Mouse (Mus musculus): ENCODE results near the gene Sirt4.
"Not testable (repeated sequence)": the region's sequence is repeated elsewhere in the genome, so short reads cannot be mapped to it uniquely, and the experiment has no call there.

Sirt4 gene

DNA sequence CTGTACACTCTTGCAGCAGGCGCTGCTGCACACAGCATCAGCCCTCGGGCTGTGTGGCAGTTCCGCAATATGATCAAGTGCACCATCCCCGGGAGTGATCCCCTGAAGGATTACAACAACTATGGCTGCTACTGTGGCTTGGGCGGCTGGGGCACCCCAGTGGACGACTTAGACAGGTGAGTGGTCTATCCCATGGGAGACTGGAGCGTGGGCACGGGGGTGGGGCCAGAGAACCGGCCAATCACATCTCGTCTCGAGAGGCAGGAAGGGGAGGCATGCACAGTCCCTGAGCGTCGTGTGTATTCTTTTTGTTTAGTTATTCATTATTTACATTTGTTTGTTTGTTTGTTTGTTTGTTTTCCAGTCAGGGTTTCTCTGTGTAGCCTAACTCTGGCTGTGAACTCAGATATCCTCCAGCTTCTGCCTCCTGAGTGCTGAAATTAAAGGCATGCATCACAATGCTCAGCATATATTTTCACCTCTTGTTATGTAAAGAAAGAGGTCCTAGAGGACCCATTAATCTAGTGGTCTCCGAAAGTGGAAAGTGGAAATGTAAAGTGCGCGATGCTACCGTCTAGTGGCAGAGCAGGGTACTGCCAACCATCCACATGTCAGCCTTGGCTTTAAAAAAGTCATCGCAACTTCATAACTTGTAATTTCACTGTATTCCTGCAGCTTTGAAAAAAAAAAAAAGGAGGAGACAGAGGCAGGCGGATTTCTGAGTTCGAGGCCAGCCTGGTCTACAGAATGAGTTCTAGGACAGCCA lies 13.6 kb downstream of the Sirt4 start:
- no peak for DNase-seq (ENCODE audit: low read depth, low spot score)

- DNase-seq (ENCODE audit: low read depth, low spot score) = no peak
Observed at GRCm38 (mm10) chr5:115469791-115470190, 14.7 kb downstream of the Sirt4 start.

DNA sequence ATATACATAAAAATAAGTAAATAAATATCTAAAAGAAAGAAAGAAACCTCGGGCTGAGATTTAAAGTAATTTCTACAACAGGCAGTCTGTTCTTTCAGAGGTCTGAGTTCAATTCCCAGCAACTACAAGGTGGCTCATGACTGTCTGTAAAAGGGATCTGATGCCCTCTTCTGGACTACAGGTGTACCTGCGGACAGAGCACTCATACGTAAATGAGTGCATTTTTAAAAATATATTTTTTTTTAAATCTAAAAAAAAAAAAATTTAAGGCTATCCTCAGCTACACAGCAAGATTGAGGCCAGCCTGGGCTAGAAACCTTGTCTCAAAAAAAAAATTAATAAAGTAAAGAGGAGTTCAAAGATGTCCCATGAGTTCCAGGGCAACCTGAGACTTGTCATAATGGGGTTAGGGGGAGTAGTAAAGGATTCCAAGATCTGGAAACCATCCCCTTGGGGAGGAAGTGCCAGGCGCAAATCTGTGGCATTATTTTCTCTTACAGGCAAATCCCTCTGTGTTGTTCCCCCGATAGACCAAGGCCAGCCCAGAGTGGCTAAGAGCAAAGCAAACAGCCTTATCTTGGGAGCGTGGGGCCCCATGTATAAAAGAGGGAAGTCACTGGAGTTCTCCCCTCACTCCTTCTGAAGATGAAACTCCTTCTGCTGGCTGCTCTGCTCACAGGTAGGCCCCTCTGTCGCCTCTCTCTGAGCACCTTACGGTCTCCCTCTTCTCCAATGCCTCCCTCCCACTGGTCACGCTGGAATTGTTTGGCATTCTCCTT lies 18.7 kb downstream of the Sirt4 start, which contains the start of gene Pla2g1b:
Pla2g1b (plus strand) TSS at position 621 of the 779 bp plus-strand sequence.
- no peak for DNase-seq (ENCODE audit: low read depth, low spot score)

- no peak for DNase-seq (ENCODE audit: low read depth, low spot score)
Observed at GRCm38 (mm10) chr5:115464408-115465115, 20.0 kb downstream of the Sirt4 start.

- DNase-seq (ENCODE audit: low read depth, low spot score) = no peak
Observed at GRCm38 (mm10) chr5:115458918-115459317, 25.6 kb downstream of the Sirt4 start.

DNA sequence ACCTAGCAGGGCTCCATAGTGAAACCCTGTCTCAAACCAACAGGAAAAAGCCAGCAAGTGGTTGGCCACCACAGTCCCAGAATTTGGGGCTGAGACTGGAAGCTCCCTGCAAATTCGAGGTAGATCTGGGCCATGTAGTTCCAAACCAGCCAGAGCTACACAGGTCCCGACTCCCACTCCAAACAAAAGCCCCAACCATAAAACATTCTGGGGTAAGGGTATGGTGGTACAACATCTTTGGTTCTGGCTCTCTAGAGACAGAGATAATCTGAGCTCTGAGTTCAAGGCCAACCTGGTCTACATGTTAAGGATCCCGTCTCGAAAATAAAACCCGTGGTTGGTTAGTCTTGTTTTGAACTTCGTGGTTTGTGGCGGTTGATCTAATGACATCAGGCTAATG lies 28.7 kb downstream of the Sirt4 start:
- DNase-seq (ENCODE audit: low read depth, low spot score) = no peak

DNA sequence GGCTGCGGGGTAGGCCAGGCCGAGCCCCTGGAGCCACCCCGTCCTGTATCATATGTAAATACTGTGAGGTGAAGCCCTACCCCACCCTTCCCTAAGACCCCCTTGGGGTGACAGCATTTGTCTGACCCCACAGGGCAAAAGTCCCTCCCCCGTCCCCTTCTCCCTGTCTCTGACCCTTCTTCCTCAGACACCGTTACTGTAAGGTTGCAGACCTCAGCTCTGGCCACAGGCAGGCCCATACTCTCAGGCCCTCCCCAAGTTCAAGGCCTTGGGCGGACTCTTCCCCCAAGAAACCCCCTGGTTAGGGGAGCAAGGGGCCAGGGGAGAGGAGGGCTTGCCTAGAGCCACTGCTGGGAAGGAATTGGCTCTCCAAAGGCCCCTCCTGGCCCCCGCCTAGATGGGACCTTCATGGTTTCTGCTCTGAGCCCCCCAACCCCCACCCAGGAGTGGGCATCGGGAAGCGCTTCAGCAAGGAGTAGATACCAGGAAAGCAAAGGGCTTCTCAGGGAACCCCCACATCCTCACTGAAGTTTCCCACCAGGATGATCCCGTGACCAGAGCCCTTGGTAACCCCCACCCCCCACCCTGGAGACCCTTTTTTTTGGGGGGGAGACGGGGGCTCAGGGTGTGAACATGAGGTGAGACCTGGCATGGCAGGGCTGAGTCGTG lies 30.0 kb downstream of the Sirt4 start:
- DNase-seq (ENCODE audit: low read depth, low spot score) = no peak

DNA sequence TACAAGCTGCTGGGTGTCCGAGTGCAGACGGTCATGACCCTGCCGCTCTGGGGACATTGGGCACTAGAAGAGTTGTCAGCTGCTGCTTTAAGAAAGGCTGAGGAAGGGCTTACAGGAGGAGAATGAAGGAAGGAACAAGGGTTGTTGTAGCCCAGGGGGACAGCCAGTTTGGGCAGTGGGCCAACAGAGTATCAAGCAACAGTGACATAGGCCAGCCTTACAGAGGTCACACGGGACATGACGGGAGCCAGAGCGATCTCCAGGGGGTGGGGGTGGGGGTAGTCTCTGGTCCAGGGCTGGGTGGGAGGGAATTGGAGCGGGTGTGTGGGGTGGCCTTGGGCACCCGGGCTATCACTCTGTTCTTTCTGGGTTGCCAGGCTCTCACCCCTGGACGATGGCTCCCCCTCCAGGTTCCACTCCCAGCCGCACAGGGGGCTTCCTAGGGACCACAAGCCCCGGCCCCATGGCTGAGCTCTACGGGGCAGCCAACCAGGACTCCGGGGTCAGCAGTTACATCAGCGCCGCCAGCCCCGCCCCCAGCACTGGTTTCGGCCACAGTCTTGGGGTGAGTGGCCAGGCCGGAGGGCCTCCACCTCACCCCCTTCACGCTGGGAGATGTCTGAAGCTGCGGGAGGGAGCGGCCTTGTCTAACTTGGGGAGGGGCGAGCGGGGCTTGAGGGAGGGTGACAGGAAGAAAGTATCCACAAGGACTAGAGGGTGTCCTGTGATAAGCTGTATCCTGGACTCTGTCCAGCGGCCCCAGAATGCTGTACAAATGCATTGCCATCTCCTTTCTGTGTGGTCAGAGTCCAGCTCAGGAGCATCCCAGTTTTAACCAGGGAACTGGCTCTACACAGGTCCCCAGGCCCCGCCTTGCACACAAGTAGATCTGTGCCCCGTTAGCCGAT lies 33.9 kb downstream of the Sirt4 start:
- DNase-seq (ENCODE audit: low read depth, low spot score) = no peak

- no peak for DNase-seq (ENCODE audit: low read depth, low spot score)
Observed at GRCm38 (mm10) chr5:115449247-115449646, 35.3 kb downstream of the Sirt4 start.

DNA sequence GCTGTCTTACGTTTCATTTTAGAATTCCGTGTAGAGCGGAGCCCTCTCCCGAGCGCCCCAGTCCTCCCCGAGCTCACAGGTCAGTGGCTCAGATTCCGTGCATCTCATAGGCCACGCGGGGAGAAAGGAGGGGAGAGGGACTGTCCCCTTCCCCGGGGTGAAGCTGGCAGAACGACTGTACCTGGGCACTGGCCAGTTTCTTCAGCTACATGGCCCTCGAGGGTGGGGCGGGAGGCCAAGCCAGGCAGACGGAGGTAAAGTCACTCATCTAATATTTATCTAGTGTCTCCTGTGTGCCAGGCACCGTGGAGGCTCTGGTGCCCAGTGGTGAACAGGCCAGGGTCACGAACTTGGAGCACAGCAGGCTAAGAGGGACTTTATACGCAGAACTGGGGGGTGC lies 37.4 kb downstream of the Sirt4 start:
- DNase-seq (ENCODE audit: low read depth, low spot score) = no peak

DNA sequence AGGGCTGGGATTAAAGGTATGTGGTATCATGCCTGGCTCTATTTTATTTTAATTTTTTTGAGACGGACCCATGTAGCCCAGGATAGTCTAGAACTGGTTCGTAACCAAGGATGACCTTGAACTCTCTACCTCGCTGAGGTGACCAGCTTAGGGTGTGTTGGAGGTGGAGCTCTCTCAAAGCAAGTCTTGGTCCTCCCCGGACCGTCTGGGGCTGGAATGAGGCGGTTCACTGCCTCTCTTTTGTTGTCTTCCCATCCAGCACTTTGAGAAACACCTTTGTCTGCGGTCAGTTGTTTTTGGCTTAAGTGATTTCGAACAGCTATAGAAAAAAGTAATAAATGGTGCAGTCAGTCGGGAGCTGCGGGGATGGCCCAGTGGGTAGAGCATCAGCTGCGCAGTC lies 40.4 kb downstream of the Sirt4 start:
- no peak for DNase-seq (ENCODE audit: low read depth, low spot score)

DNA sequence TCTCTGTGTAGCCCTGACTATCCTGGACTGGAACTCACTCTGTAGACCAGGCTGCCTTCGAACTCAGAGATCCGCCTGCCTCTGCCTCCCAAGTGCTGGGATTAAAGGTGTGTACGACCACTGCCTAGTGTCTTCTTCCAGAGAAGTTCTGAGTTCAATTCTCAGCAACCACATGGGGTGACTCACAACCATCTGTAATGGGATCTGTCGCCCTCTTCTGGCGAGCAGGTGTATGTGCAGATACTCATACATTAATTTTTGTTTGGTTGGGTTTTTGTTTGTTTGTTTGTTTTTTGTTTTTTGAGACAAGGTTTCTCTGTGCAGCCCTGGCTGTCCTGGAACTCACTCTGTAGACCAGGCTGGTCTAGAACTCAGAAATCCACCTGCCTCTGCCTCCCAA lies 41.9 kb downstream of the Sirt4 start:
- DNase-seq (ENCODE audit: low read depth, low spot score) = not testable (repeated sequence)

DNA sequence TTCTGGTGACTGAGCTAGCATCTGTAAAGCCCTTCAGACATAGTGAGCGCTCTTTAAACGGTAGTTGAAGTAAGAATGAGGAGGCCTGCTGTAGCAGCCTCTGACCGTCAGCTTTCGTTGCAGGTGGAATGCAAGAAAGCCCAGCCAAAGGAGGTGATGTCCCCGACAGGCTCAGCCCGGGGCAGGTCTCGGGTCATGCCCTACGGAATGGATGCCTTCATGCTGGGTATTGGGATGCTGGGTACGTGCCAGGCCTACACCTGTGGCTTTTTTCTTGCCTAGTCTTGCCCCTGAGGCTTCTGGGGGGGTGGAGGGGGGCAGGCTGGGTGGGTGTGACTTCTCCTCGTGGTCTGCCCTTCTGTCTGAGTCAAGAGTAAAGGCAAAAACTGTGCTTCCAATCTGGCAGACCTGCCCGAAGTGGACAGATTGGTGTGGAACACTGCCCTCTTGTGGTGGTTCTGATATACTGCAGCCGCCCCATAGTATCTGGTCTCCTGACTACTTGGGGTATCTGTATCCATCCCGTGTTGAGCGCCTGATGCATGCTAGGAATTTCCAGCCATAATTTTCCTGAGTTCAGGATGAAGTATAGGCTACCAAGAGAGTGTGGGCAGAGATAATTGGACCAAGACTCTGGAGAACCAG lies 43.2 kb downstream of the Sirt4 start:
- DNase-seq (ENCODE audit: low read depth, low spot score) = peak; percentile 44

GRCm38 (mm10) chr5:115438667-115439066 lies 45.9 kb downstream of the Sirt4 start:
- no peak for DNase-seq (ENCODE audit: low read depth, low spot score)

DNA sequence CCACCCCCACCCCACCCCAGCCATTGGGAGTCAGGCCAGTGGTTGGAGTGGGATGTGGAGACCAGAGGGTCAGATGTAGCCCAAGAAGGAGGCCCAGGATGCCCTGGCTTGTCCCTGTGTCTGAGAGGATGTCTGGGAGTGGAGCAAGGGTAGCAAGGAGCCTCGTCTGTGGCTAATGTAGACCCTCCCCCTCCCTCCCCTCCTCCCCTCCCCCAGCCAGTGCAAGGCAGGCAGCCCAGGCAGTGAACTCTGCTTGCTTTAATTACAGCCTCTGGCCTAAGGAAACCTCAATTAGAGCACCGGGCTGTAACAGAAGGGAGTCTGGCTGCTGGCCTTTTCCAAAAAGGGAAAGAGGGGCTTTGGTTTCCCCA lies 46.6 kb downstream of the Sirt4 start:
- DNase-seq (ENCODE audit: low read depth, low spot score) = no peak

DNA sequence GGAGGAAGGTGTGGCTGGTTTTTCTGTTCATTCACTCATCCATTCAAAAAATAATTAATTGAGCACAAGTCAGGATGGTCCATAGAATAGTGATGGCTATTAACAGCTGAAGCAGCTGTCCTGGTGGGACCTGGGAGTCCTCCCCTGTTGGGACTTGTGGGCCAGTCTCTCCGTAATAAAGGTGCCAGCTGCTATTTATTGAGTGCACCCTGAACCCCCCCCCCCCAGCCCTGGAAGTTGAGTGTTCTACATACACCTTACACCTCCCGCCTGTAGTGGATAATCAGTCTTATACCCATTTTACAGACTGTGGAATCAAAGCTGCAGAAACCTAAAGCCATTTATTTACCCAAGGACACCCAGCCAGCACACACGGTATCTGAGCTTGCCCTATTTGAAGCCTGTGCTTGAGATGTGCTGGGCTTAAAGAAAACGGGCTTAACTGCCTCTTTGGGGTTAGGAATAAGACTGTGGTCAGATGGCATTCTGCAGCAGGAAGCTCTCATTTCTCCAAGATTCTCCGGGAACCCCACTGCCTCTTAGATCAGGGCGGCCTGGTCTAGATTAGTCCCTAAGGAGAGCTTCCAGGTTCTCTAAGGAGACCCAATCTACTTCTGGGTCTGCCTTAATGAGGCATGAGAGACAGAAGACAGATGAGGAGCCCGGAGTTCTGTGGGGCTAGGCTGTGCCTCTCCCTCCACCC lies 47.1 kb downstream of the Sirt4 start:
- no peak for DNase-seq (ENCODE audit: low read depth, low spot score)

- peak; percentile 18 for DNase-seq (ENCODE audit: low read depth, low spot score)
Observed at GRCm38 (mm10) chr5:115436421-115437124, 48.0 kb downstream of the Sirt4 start.

DNA sequence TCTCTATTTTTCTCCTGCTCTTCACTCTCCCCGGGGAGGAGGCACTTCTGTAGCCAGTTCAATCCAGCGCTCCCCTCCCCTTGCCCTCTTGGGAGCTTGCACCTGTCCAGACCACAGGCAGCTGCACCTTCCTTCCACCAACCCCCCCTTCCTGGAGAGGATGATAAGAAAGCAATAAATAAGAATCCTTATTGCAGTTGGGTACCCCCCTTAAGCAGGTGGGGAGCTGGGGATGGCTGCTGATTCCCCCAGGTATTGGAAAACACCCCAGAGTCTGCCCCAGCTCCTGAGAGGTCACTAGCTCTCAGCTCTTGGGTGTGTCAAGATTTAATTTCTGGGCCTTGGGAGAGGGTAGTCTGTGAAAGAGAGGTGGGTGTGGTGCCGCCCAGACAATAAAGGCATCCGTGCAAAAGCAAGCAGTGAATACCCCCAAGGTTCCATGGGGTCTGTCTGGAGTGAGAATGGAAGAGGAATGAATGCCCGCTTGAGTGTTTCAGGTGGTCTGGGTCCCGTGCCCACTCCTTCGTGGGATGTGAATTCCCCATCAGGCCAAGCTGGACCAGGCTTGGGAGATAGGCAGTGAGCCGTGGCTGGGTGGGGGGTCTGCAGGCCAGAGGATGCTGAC lies 48.7 kb downstream of the Sirt4 start:
- DNase-seq (ENCODE audit: low read depth, low spot score) = no peak
